Mouse (Mus musculus): ENCODE results near the gene Fam192a. TPM values are rescaled to one million over a fixed set of nuclear protein-coding genes. Genes with fewer than 3 reads are reported as not detected.

Fam192a gene
- polyA plus RNA-seq, 1 experiment from 2014 or later: 122 TPM

DNA sequence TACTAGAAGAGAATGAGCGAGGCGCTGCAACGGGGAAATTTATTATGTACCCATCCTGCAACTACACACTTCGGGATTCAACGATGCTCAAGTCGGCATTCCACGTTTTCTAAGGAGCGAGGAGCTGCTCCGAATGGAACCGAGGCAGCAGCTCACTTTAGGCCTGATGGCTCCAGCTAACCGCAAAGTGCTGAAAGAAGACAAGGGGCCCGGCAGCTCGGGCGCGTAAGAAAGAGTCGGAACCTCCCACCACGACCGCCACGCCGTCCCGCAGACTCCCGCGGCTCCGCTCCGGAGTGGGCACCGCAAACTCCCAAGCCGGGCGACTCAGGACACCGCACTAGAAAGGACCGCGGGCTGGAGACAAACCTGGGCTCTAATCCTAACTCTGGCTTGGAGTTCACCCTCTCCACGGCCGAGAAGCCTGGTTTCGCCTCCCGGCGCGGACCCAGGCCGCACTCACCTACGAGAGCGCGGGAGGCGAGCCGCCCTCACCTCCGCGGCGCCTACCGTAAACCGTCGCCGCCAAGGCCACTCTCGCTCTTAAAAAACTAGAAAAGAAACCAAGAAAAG is 677 bp downstream of the Fam192a start:
- peak overlapping the region; percentile 89 for H3K27ac ChIP-seq
- peak overlapping the region; percentile 97 for H3K4me3 ChIP-seq (replicated peaks)
- H3K36me3 ChIP-seq (replicated peaks): no peaks in the 10 kb centered on the region
- peak overlapping the region; percentile 85 for H3K9ac ChIP-seq
- ATAC-seq (ENCODE audit: low FRiP score): peak; percentile 30
- H3K27me3 ChIP-seq: no peaks in the 10 kb centered on the region
- under 1% methylated on average over 51 of the region's 51 CpGs for WGBS
- H3K4me1 ChIP-seq: peaks cover 26% of the 10 kb centered on the region
- peak overlapping the region; percentile 98 for H3K4me2 ChIP-seq
- no peaks in the 10 kb centered on the region for H3K9me3 ChIP-seq

DNA sequence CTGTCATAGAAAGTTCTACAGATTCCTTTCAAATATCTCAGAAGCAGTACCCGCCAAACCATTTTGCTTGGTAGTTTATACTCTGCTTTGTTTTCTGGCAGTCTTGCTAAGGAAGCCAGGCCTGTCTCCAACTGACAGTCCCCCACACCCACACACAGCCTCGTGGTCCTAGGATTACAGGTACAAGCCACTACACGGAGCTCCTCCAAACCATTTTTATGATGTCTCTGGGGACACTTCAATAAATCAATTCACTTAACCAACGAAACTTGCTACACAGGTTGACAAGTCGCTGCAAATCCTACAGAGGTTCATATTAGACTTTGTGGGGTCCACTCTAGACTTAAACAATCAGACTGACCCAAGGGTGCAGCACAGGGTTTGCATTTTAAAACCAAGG is 1.3 kb downstream of the Fam192a start:
- Histone ChIP-seq H3K4me3 (replicated peaks) (peak overlapping the region; percentile 97), H3K4me1 (peaks cover 26% of the 10 kb centered on the region), H3K4me2 (peak overlapping the region; percentile 98), H3K27ac (no peak overlapping the region; the same call in 1 of the 2 replicates), H3K9ac (peak overlapping the region; percentile 85), H3K27me3 (no peaks in the 10 kb centered on the region), H3K9me3 (no peaks in the 10 kb centered on the region), H3K36me3 (replicated peaks) (no peaks in the 10 kb centered on the region)
- WGBS: 31% methylated on average over 5 of the region's 5 CpGs
- ATAC-seq (ENCODE audit: low FRiP score): no peak

DNA sequence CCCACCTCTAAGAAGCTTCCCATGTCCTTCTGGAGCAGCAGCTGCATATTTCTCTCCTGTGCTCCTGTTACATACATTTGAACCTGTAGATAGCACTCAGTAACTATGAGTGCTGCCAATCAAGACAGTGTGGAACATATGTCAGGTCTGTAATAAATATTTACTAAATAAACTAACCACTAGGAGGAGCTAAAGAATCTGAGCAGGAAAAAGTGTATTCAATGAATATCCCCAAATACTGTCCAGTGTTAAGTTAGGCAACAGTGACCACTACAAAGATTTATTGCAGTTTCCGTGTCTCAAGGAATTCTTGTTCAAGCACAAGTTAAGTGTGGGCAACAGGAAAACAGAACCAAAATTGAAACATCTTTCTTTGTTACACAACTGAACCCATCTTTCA is 7.6 kb downstream of the Fam192a start:
- Histone ChIP-seq H3K9me3 (no peaks in the 10 kb centered on the region), H3K9ac (no peak overlapping the region), H3K36me3 (replicated peaks) (peaks cover under 1% of the 10 kb centered on the region; the same call in 1 of the 2 replicates), H3K4me2 (no peak overlapping the region), H3K27me3 (no peaks in the 10 kb centered on the region), H3K4me3 (replicated peaks) (no peak overlapping the region), H3K27ac (no peak overlapping the region), H3K4me1 (no peaks in the 10 kb centered on the region; the same call in 1 of the 2 replicates)
- no peak for ATAC-seq (ENCODE audit: low FRiP score)
- 91% methylated on average over 1 of the region's 1 CpGs for WGBS

DNA sequence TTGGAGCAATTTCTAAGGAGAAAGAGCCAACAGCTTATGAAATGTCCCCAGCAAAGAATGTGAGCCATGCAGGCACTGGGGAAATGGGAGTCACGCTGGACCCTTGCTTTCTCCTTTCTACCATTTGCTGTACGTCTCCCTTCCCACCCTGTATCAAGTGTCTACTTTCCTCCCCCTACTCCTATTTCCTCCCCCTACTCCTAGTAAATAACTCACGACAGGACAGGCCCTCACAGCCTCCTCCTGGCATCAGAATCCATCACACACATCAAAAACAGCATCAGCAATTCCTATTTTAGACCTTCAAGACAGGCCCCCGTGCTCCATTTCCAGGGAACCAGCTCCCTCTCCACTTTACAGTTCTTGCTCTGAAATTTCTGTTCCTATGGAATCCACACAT is 10.1 kb downstream of the Fam192a start:
- peaks cover 24% of the 10 kb centered on the region for H3K36me3 ChIP-seq (replicated peaks)

DNA sequence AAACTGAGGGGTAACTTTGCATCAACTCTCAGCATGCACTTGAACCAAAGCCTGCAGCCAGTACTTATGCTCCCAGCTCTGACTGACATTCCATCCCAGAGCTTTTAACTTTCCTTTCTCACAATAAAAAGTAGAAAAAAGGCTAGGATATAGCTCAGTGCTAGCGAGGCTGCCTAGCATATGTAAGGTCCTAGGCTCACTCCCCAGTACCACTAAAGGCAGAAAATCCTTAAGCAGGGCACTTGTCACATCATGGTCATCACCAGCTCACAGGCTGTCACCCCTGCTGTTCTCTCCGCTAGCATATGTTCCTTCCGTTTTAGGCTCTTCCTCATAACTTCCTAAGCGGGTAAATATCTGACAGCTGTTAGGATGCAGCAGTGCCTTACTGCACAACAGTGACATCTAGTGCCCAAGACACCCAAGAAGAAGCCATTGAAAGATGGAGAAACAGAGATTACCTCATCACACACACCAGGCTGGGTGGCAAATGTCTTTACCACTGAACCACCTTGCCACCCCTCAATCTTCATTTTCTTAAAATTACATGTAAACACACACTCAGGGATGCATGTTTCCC is 17.5 kb downstream of the Fam192a start:
- Histone ChIP-seq H3K4me1 (peaks cover 2% of the 10 kb centered on the region; the same call in 1 of the 2 replicates), H3K9ac (no peak overlapping the region), H3K27ac (no peak overlapping the region), H3K27me3 (no peaks in the 10 kb centered on the region), H3K4me3 (replicated peaks) (no peak overlapping the region), H3K4me2 (no peak overlapping the region), H3K36me3 (replicated peaks) (peaks cover 81% of the 10 kb centered on the region), H3K9me3 (no peaks in the 10 kb centered on the region)
- WGBS: 49% methylated on average over 4 of the region's 4 CpGs
- ATAC-seq (ENCODE audit: low FRiP score): peak; percentile 61; the same call in 1 of the 2 replicates

More for the DNA sequence above, 10.1 kb downstream of the Fam192a start:
- no peak for ATAC-seq (ENCODE audit: low FRiP score)
- H3K4me3 ChIP-seq (replicated peaks): no peak overlapping the region
- no peak overlapping the region for H3K4me2 ChIP-seq
- H3K27me3 ChIP-seq: no peaks in the 10 kb centered on the region
- no peak overlapping the region for H3K9ac ChIP-seq
- 75% methylated on average over 4 of the region's 4 CpGs for WGBS
- H3K9me3 ChIP-seq: no peaks in the 10 kb centered on the region
- no peaks in the 10 kb centered on the region for H3K4me1 ChIP-seq
- no peak overlapping the region for H3K27ac ChIP-seq

DNA sequence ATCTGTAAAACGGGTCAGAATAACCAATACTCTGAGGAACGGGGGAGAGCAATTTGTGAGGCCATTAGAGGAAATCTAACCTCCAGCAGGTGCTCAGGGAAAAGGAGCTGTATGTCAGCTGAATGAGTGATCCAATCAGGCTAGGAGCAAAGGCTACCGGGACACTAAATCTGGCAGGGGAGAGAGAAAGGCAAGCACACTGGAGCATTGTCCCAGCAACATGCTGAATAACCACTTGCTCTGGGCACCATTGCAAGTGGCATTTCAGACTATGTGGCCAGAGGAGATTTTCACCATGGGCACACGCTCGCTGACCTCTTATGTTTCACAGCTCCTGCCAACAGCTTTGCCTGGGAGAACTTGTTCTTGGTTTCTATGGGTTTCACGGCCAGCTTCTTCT is 19.2 kb downstream of the Fam192a start:
- 90% methylated on average over 6 of the region's 6 CpGs for WGBS
- no peak overlapping the region for H3K4me2 ChIP-seq
- no peaks in the 10 kb centered on the region for H3K9me3 ChIP-seq
- peaks cover 84% of the 10 kb centered on the region for H3K36me3 ChIP-seq (replicated peaks)
- H3K4me3 ChIP-seq (replicated peaks): no peak overlapping the region
- H3K4me1 ChIP-seq: peaks cover 2% of the 10 kb centered on the region; the same call in 1 of the 2 replicates
- no peaks in the 10 kb centered on the region for H3K27me3 ChIP-seq
- no peak overlapping the region for H3K27ac ChIP-seq
- ATAC-seq (ENCODE audit: low FRiP score): no peak
- H3K9ac ChIP-seq: no peak overlapping the region

DNA sequence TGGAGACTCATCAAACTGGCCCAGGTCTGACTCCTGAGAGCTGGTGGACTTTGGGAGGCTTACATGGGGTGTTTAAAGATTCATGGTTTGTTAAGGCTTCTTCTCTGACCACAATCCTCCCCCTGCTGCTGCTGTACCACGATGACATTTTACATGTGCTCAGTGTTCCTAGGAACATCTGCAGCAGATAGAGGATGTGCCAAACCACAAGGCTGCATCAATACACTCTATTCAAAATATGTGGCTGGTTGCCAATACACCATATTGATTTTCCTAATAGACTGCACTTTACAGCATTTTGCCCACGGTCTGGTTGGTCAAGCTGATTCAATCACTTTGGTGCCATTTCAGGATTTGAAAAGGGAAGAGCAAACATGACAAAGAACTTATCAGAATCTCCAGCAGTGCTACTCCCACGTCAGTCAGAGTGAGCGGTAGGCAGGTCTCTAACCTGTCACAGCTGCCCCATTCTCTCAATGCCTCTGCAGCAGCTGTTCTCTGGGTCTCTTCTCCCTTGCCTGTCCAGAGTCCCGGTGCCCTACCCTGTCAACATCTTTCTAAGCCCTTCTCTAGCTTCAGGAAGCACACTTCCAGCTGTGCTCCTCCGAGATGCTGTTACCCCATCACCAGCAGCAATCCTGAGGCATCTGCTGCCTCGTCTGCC is 19.8 kb downstream of the Fam192a start:
- Histone ChIP-seq H3K4me3 (replicated peaks) (no peak overlapping the region), H3K9me3 (no peaks in the 10 kb centered on the region), H3K9ac (no peak overlapping the region), H3K27me3 (no peaks in the 10 kb centered on the region), H3K27ac (no peak overlapping the region), H3K36me3 (replicated peaks) (peaks cover 82% of the 10 kb centered on the region), H3K4me1 (peaks cover 2% of the 10 kb centered on the region; the same call in 1 of the 2 replicates), H3K4me2 (no peak overlapping the region)
- no peak for ATAC-seq (ENCODE audit: low FRiP score)
- 89% methylated on average over 7 of the region's 7 CpGs for WGBS

DNA sequence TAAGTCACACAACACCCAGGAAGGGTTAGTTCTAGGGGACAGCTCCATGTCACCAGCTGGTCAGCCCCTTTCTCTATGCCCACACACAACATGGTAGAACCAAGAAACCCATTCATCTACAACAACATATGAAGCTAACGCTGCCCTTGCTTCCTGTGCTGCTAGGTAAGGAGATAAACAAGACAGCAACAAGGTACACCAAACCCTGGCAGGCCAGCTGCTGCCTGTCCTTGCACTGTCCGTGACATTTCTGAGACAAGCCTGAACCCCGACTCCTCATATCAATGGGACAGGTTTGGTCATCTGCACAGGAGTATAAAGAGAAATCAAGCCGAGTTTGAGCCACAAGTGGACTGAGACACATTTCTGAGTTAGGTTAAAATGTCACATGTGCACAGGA is 26.6 kb downstream of the Fam192a start:
- H3K27ac ChIP-seq: no peak overlapping the region
- WGBS: 93% methylated on average over 4 of the region's 4 CpGs
- H3K9me3 ChIP-seq: no peaks in the 10 kb centered on the region
- no peaks in the 10 kb centered on the region for H3K4me1 ChIP-seq
- H3K27me3 ChIP-seq: no peaks in the 10 kb centered on the region
- no peak overlapping the region for H3K4me3 ChIP-seq (replicated peaks)
- no peak overlapping the region for H3K4me2 ChIP-seq
- H3K36me3 ChIP-seq (replicated peaks): peaks cover 71% of the 10 kb centered on the region
- ATAC-seq (ENCODE audit: low FRiP score): no peak
- no peak overlapping the region for H3K9ac ChIP-seq

DNA sequence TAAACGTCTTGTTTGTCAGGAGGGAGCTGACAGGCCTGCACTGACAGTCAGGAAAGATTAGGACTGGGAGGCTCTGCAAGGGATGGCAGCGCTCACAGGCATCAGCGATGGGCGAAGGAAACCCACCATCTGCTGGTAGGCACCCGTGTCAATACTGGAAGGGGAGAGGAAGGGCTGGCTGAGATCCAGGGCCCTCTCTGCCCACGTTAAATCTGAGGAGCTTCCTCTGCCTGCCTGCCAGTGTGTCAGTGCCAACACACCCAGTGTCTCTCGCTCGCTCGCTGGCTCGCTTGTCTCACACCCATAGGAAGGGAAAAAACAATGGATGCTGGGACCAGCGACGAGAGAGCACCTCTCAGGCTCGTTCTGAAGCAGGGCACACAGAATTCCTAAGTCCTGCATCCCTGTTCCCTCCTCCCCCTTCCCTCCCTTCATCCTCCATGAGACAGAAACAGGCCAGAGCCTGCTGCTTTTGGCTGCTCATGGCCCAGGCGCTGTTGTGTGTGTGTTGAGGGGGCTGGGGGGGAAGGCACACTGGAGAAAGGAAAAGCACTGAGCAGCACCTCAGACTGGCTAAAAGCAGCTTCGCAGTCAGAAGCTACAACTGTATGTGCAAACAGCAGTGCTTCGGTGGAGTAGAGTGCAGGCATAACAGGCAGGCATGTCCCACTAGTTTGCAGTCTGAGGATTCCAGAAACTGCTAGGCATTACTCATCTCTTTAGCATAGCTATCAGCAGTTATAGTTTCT is 27.5 kb downstream of the Fam192a start:
- ATAC-seq (ENCODE audit: low FRiP score): no peak

DNA sequence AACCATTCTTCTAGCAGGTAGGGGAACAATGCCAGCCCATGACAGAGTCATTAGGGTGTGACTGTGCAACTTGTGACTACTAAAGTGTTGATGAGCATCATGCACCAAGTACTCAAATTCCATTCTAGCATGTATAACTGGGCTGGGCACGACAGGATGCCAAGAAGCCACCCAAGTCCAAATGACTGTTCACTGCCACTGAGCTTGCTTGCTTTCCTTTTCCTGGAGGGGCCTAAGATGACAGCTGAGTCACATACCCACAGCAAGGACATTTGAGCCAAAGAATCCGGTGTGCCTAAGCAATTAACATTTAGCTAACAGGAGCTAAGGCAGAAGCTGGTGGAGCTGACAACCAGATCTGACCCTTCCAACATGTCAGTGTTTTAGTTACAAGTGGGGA is 29.9 kb downstream of the Fam192a start:
- Histone ChIP-seq H3K36me3 (replicated peaks) (peaks cover 42% of the 10 kb centered on the region), H3K4me1 (peaks cover 18% of the 10 kb centered on the region), H3K4me2 (no peak overlapping the region), H3K9ac (no peak overlapping the region), H3K27me3 (no peaks in the 10 kb centered on the region), H3K27ac (no peak overlapping the region), H3K9me3 (no peaks in the 10 kb centered on the region), H3K4me3 (replicated peaks) (no peak overlapping the region)
- ATAC-seq (ENCODE audit: low FRiP score): no peak
- WGBS: 85% methylated on average over 2 of the region's 2 CpGs

More for the DNA sequence above, 27.5 kb downstream of the Fam192a start:
- Histone ChIP-seq H3K4me1 (0 out of 2 replicates have a peak, but pooled peaks cover 3% of the 10 kb centered on the region), H3K27me3 (no peaks in the 10 kb centered on the region), H3K27ac (peak overlapping the region; percentile 43; the same call in 1 of the 2 replicates), H3K4me2 (no peak overlapping the region), H3K36me3 (replicated peaks) (peaks cover 65% of the 10 kb centered on the region), H3K9ac (no peak overlapping the region), H3K4me3 (replicated peaks) (no peak overlapping the region), H3K9me3 (no peaks in the 10 kb centered on the region)
- WGBS: 87% methylated on average over 16 of the region's 16 CpGs

DNA sequence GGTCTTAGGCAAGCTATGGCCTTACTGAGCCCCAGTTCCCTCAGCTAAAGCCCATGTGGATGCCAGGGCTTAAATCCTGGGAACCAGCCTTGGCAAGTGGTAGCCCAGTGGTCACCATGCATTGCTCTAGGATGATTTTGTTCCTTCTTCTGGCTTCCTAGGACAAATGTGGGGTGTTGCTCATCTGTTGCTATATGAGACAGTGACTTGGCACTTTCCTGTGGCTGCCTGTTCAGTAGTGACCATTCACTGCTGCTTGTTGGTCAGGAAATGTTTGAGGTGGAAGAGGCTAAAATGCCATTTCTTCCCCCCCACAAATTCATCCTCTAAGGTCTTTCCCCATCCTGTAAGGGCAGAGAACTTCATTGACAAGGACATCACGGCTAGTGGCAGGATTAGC is 32.4 kb downstream of the Fam192a start:
- H3K9ac ChIP-seq: no peak overlapping the region
- no peaks in the 10 kb centered on the region for H3K9me3 ChIP-seq
- no peaks in the 10 kb centered on the region for H3K27me3 ChIP-seq
- H3K4me3 ChIP-seq (replicated peaks): no peak overlapping the region
- peak overlapping the region; percentile 2; the same call in 1 of the 2 replicates for H3K27ac ChIP-seq
- H3K4me2 ChIP-seq: no peak overlapping the region
- H3K36me3 ChIP-seq (replicated peaks): peaks cover 18% of the 10 kb centered on the region
- H3K4me1 ChIP-seq: peaks cover 30% of the 10 kb centered on the region
- ATAC-seq (ENCODE audit: low FRiP score): no peak
- 78% methylated on average over 1 of the region's 1 CpGs for WGBS

DNA sequence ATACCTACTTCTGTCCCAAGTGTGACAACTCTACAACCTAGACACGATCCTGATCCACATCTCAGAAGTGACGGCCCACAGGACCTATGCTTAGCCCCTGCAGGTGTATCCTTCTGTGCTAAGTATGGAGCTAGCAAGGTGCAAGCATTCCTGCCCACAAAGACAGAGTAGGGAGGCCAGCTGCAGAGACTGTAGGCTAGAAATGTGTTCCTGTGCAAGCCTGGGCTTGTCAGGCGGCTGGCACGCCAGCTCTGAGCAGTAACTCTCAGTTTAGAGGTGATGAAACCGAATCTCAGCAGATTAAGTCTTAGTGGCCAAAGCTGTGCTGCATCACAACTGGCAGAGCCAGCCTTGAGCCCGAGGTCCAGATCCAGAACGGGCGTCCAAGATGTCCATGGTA is 33.7 kb downstream of the Fam192a start:
- Histone ChIP-seq H3K36me3 (replicated peaks) (peaks cover 4% of the 10 kb centered on the region), H3K4me3 (replicated peaks) (no peak overlapping the region), H3K9me3 (no peaks in the 10 kb centered on the region), H3K9ac (no peak overlapping the region), H3K4me1 (peaks cover 32% of the 10 kb centered on the region), H3K27ac (peak overlapping the region; percentile 20; the same call in 1 of the 2 replicates), H3K4me2 (no peak overlapping the region), H3K27me3 (no peaks in the 10 kb centered on the region)
- ATAC-seq (ENCODE audit: low FRiP score): no peak
- WGBS: 88% methylated on average over 8 of the region's 8 CpGs

Measured in forebrain, embryonic 12.5 days (tissue).